Mouse (Mus musculus) cerebellum, postnatal 4 days (tissue): ENCODE measurements at regions not wholly inside any gene's neighbourhood (a gene's known extent, or its start where the extent isn't known, plus 50 kb on each side); places are given as distances from the start of the nearest gene placed in this dataset.

ENCODE experiments used
- DNase-seq, 2 experiments: peaks; one replicate each; pipeline ENCODE4 v3.0.0; 2022; ENCODE audit warnings: low spot score in 2 of 2, mixed read lengths in 1 of 2

DNA sequence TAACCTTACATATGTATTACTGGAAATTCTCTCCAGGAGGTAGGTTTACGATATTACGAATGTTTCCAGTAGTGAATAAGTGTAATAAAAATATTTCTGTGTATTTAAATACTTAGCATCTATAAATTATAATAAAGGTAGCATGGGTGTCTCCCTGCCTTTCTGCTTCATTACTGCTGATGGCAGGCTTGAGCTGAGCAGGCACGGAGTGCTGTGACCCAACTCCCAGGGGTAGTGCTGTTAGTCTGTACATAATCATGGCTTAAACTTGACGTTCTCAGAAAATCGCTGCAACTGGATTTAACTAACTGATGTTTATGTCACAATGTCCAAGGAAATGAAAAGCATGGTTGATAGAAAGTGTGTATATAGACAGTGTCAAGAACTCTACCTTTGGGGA lies 727.8 kb upstream of the Frg1 start:
- DNase-seq, result no peak

DNA sequence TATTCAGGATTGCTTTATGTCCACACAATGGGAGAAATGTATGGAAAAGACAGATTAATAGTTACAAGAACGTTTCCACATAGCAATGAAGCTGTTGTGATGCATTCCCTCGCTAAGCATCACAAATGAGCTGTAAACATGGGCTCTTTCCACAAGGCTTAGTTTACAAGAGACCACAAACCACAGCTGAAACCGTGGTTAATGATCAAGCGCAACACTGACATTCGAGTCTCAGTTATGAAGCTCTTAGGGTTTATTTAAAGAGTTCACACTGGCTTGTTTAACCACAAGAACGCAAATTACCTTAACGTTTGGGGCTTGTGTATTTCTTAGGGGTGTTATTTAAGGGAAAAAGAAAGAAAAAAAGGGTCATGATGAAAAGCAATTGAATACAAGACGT lies 727.3 kb upstream of the Frg1 start:
- DNase-seq, result no peak

DNA sequence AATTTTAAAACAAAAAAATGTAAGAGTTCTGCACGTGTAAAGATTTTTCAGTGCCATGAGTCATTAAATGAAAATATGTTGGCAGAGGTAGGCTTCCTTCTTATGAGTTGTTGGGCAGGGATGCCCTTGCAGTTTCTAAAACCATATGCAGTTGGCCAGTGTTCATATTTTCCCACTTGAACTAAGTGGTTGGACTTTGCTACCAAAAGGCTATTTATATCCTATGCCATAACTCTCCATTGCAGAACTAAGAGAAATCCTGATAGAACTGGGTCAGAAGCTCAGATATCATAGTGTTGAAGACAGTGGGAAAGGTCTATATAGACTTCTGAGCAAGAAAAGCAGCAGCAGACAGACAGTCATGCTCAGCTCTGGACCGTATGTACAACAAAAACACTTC lies 690.7 kb upstream of the Frg1 start:
- DNase-seq, result no peak

DNA sequence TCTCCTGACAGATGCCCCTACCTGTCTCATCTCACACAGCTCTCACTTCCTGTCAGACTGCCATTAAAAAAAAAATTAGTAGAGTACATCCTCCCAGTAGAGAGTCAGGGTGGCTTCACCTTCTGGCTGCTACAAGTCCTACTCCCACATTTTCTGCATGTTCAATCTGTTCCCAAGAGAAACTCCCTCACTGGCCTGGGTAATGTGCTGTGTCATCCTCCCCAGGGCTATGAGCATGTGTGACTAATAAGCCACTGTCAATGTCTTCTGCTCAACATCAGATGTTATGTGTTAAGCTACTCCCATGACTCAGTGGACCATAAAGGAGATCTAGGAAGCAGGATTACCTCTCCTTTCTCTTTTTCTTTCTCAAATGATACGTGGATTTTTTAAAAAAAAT lies 652.4 kb upstream of the Frg1 start:
- no peak for DNase-seq

DNA sequence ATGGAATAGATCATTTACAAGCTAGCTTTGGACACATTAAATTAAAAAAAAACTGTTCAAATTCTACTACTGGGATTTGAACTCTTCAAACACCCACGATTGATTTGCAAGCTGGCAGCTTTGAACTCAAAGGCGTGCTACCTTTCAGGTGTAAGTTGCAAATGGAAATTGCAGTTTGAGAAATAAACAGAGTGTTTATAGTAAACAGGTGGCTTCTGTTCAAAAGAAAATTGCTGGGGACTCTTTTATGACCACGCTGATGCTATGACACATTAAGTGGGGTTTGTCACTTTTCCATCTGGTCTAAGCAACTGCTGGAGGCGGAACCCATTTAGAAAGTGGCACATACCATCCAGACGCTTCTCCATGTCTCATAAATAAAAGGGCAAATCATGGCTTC lies 626.7 kb upstream of the Frg1 start:
- no peak for DNase-seq

DNA sequence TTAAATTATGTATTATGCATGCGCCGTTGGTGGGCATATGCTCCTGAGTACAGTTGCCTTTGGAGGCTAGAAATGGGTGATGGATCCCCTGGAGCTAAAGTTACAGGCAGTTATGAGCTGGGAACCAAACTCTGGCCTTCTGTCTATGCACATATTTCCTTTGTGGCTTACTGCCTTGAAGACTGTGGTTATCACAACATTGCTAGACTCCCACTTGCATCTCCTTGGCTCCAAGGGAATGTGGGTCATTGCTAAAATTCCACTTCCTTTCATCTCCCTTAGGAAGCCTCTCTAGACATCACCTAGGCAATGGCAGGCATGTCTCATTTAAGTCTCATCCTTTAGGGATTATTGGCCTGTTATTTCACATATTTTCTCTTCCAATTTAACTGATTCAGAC lies 622.4 kb upstream of the Frg1 start:
- DNase-seq, result no peak

DNA sequence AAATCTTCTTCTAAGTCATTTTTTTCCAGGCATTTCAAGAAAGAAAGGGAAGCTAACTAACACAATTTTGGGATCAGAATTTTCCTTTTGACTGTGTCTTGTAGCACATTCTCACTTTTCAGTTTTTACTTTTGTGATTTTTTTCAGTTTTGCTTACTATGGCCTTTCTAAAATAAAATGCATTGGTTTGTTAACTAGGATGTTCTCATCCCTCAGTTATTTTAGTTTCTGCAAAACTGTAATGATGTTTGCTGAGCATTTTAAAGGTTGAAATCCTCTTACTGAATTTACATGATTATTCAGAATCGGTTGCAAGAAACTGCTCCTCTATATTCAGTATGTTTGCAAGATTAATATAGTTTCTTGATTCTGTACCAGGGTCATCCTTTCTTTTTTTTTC lies 610.1 kb upstream of the Frg1 start:
- DNase-seq, result no peak

DNA sequence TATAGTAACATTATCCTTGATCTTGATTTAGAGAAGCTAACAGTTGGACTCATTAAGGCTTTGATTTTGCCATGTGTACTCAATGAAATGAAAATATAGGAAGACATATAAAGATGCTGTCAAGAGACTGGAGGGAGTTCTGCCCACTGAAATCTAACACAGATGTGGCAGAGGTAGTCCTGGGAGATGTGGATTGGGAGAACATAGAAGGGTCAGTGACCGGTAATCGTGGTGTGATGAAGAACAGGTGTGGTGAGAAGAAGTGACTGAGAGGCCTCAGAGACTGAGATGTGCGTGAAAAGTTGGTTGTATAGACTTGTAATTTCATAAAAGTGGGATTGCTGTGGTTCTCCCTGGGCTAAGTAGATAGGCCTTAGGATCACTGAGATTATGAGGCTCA lies 600.9 kb upstream of the Frg1 start:
- DNase-seq, result no peak

DNA sequence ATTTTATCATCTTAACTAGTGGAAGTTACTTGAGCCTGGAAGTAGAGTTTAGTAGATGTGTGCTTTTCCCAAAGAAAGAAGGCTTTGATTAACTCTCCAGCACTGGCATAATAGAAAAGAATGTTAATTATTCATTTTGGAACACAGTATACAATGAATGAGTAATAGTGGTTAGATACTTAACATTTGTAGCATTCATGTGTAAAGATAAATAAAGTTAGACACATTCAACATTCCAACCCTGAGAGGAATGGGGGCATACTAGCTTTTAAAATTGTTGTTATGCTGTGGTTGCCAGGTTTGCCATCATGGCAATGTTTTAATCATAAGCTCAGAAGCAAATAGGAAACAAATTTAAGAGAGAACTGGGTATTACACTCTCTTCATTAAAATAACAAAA lies 586.3 kb upstream of the Frg1 start:
- no peak for DNase-seq

DNA sequence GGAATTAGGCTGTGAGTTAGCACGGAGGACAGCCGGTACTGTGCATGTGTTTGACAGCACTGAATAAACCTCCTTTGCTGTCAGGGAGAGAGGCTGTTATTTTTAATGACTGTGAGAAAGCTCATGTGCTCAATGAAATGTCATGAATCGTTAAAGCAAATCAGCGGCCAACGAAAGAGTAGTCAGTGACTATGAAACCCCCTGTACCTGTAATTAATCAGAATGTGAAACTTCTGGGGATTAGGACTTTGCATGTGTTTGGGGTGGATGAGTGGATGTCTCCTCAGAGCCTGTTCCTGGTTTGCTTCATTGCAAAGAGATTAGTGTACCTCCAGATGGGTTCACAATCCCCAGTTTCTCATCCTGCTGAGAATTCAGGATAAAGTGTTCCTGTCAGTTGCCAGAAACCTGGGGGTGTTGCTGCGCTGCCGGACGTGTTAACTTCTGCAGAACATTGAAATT lies 572.2 kb upstream of the Frg1 start:
- no peak for DNase-seq

DNA sequence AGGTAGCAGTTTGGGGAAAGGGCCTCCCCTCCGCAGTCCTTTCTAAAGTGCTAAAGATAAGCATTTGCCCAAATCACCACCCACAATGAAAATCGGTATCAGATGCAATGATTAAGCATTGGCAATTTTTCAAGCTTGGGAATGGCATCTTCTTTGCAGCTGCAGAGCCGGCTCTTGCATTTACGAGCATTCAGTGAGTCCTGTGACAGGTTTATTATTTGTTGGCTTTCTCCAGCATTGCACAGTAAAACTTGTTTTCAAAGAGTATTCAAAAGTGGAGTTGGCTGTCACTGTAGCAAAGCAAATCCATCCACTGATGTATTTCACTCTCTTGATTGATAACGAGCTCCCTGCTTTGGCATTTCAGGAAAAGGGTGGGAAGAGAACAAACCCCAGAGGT lies 571.3 kb upstream of the Frg1 start:
- DNase-seq, result no peak

DNA sequence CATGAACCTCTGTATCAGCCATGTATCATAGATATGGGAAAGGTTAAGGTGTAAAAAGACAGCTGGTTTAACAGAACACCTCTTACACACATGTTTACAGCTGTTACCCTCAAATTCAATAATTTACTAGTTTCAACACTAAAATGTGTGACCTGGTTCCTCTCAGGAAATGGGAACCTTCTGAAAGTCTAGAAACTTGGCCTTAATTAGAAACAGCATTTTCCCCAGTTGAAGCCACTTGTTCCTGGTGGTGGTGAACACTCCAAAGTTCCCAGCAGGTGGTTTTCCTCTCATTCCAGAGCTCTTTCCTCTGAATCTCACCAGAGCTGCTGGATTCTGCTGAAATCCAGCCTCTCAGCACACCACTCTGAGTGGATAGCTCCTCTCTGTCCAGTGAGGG lies 570.5 kb upstream of the Frg1 start:
- no peak for DNase-seq

DNA sequence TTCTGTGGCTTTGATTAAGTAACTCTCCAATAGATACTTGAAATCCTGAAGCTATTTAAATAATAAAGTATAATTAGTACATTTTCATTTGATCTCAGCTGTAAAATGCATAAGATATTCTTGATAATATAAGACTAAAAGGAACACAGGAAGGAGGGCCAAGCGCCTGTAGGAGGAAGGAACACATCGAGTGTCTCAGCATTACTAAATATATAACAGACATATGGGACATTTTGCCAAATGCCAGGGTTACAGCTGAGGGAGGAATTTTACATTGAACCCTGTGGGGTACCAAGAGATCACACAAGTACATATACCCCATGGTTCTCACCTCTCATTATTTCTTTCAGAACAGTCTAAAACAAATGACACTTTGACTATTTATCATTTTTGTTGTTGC lies 555.5 kb upstream of the Frg1 start:
- DNase-seq, result no peak

DNA sequence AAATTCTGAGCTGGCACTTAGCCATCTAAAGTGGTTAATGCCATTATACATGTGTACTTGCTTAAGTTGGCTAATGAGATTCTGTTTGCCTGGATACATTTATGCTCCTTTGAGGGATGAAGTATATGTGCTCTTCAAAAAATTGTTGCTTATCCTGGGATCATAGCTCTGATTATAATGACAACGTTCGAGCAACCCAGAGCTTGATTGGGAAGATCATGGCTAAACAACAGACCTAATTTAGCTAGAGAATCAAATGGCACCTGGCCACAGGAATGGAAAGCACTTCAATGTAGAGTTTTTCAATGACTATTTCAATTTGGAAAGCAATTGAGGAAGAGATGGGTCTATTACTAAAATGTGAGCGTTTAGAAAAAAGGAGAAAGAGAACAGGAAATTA lies 553.7 kb upstream of the Frg1 start:
- no peak for DNase-seq

DNA sequence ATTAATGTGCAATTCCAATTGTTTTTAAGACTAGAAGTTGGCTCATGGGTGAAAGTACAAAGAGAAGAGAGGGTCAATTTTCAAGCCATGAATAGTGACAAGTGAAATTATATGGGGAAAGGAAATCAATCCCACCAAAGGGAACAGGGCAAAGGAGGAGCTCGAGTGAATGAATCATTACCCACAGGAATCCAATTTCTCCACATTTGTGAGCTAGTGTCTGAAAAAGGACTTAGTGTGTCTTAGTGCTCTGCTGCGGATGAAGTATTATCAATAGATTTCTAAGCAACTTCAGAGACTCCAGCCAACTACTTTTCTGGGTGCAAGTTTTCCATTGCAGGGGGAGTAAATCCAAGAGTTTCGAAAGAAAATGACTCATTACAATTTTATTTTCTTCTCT lies 552.5 kb upstream of the Frg1 start:
- DNase-seq, result no peak

DNA sequence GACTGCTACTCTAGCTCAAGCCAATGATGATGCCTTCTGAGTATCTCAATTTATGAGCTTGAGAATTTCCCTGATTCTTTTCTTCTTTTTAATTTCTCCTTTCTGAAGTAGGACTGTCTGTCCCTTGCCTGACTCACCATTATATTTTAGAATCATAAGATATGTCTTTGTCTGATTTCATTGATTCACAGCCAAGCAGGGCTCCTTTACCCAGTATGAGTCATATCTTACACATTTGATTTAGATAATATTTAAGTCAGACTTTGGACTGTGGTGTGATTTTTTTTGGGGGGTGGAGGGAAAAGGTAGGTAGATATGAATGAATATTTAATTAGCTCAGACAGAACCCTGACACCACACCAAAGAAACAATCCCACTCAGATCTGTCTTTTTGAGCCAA lies 547.2 kb upstream of the Frg1 start:
- DNase-seq, result no peak

DNA sequence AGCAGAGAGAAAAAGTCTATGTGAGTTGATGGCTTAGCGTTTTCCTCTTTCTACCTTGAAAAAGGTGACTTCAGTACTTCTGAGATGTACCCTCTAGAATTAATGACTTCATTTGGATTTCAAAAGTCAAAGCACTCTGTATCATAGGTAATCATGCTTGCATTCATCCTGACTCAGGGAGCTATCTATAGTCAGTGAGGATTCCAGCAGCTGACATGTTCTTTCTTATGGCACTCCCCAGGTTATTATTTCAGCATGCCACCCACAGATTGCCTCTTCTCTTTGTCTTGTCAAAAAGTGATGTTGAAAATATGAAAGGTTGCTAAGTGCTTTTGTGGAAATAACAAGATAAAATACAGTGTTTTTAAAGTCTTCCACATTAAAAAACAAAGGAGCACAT lies 540.0 kb upstream of the Frg1 start:
- DNase-seq, result no peak

DNA sequence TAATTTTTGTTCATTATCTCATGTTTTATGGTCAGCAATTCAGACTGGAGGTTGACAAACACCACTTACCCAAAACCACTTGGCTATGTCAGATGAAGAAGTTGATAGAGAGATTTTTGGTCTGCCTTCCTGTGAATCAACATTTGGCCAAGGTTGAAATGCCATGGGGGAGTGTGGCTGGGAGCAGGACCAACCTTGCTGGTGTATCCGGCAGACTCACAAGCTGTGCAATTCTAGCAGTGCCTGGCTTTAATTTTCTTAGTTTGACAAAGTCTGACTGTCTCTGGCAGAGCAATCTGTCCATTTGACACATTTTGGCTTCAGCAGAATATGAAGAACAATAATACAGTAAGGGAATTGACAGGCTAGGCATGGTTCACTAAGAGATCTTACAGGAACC lies 533.9 kb upstream of the Frg1 start:
- DNase-seq, result no peak

DNA sequence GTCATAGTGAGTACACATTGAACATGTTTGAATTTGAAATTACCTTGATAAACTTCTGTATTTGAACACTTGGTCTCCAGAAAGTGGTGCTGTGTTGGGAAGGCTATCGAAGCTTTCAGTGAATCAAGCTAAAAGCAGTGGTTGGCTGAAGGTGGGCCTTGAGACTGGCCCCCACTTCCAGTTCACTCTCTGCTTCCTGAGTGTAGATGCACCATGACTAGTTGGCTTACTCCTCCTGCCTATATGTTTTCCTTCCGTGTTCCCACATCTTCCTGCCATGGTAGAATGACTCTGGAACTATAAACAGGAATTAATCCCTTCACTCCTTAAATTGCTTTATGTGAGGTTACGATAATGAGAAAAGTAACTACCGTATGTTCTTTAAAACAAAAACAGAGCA lies 522.4 kb upstream of the Frg1 start:
- DNase-seq, result no peak

DNA sequence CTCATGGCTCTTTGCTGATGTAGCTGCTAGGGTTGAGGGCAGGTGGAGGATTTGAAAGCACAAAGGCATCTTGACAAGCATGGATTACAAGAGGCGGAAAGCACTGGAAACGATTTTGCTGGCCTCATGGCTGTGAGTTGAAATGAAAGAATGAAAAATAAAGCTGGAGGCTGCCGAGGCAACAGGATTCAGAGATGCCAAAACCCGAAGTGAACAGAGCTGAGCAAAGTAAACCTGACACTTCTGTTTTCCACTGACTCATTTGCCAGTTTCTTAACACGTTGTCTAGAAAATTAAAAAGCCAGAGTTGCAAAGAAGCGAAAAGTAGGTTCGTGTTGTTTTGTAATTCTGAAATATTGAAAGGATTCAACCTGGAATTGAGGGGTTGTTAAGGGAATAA lies 504.2 kb upstream of the Frg1 start:
- no peak for DNase-seq

DNA sequence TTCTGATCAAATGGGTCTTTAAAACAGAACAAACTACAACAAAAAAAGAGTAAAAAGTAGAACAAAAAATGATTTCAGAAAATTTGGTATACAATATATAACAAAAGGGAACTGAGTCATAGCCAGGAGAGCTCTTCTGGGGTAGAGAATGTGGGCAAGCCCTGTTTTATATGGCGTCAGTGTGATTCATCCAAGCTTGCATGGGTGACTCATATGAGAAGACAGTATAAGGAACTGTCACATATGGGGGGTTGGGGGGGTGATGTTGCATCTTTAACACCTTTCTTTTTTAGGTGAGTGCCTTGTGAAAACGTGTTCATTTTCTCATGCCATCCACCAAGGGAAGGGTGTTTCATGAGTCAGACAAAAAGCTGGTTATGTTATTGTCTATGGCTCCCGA lies 503.7 kb upstream of the Frg1 start:
- DNase-seq, result no peak

DNA sequence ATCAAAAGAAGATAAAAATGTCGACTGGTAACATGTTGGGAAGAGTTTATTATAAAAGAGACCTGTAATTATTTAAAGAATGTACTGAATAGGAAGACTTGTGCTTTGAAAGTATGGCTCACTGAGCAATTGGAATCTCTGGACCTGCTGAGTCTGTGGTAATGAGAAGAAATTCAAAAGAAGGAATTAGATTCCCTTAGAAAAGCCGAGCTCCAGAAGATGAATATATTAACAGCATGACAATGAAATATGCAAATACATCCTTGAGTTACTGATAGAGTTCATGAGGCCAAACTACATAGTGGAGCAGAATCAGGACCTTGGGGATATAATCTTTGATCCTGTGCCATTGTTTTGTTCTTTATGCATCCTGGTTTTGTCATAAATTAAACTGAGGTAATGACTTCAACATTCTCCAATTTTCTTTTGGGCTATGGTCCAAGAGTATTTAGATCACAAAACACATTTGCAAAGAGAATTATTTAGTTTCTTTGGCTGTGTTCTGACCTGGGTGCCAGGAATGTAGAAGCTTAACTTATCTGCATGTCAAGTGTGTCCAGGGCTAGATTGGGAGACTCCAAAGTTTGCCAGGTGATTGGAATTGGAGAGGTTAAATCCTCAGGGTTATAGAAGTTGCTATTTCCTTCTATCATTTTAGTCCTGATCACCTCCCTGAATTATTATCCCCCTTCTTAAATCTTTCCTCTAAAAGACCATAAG lies 461.3 kb upstream of the Frg1 start:
- DNase-seq, result no peak

DNA sequence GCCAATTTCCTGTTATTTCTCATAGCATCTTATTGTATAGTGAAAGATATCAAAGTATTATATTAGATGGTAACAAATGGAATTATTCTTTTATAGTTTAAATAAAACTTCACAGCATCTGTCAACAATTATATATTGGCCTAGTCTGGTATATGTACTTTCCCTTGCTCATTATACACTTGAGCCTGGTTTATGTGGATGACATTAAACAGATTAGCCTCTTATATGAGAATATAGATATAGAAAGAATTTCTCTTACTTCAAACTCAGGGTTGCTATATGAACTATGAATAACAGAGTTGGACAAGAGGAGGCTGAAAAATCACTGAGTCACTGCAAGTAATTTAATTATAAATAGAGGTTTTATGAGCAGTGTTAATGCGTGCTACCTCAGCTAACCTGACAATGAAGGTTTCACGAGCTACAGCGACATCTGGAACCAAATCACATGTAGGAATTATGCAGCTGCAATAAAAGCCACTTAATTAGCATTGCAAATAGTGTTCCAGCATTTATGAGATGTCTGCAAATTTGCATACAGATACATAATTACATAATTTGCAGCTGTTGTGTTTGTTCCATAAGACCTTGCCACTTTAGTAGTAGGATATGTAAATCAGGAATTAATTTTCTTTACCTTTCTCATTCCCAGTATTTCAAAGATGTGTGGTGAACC lies 452.9 kb upstream of the Frg1 start:
- no peak for DNase-seq

DNA sequence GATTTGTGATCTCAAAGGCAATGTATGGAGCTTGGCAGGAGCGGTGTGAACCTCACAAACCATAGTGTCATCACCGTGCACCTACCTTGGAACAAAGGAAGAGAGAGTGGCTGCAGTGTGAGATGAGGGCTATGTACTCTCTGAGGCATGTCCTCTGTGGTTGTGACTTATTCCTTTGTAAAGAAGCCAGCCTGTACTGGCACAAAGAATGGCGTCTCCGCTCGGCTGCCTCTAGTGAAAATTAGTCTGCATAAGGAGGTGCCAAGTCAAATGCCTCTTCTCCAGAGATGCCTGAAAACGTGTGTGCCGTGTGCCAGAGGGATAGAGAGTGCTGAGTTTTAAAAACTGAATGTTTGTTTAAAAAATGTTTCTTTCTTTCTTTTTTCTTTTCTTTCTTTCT lies 444.0 kb upstream of the Frg1 start:
- DNase-seq, result peak in 1 of 2 experiments; percentile 9
